Mouse (Mus musculus) midbrain, embryonic 16.5 days (tissue): ENCODE measurements at regions not wholly inside any gene's neighbourhood (a gene's known extent, or its start where the extent isn't known, plus 50 kb on each side); places are given as distances from the start of the nearest gene placed in this dataset.

Experiments
- ATAC-seq: fragments of 200-750 bp; cut with Nextera tagmentation; 2 replicates; pipeline ENCODE4 v1.8.0; 2017; ENCODE audit warnings: moderate TSS enrichment
- H3K27ac ChIP-seq: fragments of 300-500 bp; sonication (generic); 2 replicates; pipeline ENCODE4 v1.5.1; 2014; ENCODE audit warnings: mild to moderate bottlenecking, low read length, mixed read lengths
- H3K27me3 ChIP-seq: fragments of 300-500 bp; sonication (generic); 2 replicates; pipeline ENCODE4 v1.6.1; 2014; ENCODE audit warnings: low read depth, low read length, mixed read lengths; ENCODE audit not compliant: control insufficient read depth, insufficient read depth
- H3K36me3 ChIP-seq: fragments of 300-500 bp; sonication (generic); 2 replicates; pipeline ENCODE4 v1.6.1; 2014; ENCODE audit warnings: mild to moderate bottlenecking, low read length, moderate library complexity, mixed read lengths; ENCODE audit not compliant: control insufficient read depth, insufficient read depth
- H3K4me1 ChIP-seq: fragments of 300-500 bp; sonication (generic); 2 replicates; pipeline ENCODE4 v1.6.1; 2014; ENCODE audit warnings: mild to moderate bottlenecking, low read length, mixed read lengths; ENCODE audit not compliant: control insufficient read depth, insufficient read depth
- H3K4me2 ChIP-seq: fragments of 300-500 bp; sonication (generic); 2 replicates; pipeline ENCODE4 v1.6.1; 2014; ENCODE audit warnings: mild to moderate bottlenecking, low read length, mixed read lengths
- H3K4me3 ChIP-seq: fragments of 300-500 bp; sonication (generic); 2 replicates; pipeline ENCODE4 v1.5.1; 2014; ENCODE audit warnings: low read depth, mild to moderate bottlenecking, low read length, moderate library complexity, mixed read lengths
- H3K9ac ChIP-seq: fragments of 300-500 bp; sonication (generic); 2 replicates; pipeline ENCODE4 v1.6.1; 2014; ENCODE audit warnings: low read depth, low read length, mixed read lengths
- H3K9me3 ChIP-seq: fragments of 300-500 bp; sonication (generic); replicated peaks from 2 replicates; pipeline ENCODE4 v1.6.1; 2014; ENCODE audit warnings: mild to moderate bottlenecking, low read length, mixed read lengths; ENCODE audit not compliant: control insufficient read depth, poor library complexity, severe bottlenecking
- WGBS: fragments of 180-500 bp; shearing (Covaris S2); extraction: QIAGEN DNeasy Blood & Tissue Kit; methylation state at CpG from one replicate; pipeline ENCODE4 v1.1.7; 2014; 5-methylcytosine and 5-hydroxymethylcytosine counted together

DNA sequence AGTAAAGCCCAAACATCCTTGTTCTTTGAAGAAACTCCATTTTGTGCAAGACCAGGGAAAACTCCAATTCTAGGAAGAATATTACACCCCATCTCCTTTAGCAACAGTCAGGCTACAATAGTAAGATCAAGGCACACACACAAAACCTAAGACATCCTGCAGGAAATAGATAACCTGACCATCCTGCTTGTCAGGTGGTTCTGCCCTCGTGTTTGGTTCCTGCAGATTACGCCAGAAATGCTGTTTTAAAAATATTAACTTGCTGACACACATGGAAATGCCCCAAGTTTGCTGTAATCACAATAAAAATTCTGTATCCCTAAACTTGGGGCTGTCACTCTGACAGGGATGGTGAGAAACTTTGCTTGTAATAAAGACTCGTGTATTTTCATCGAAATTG is 251.6 kb downstream of the Kcnj3 start:
- Histone ChIP-seq H3K4me1 (no peaks in the 10 kb centered on the region), H3K4me2 (no peak overlapping the region), H3K27me3 (no peaks in the 10 kb centered on the region), H3K9me3 (no peaks in the 10 kb centered on the region), H3K36me3 (no peaks in the 10 kb centered on the region), H3K27ac (no peak overlapping the region), H3K4me3 (no peak overlapping the region), H3K9ac (no peak overlapping the region)
- WGBS: 95% methylated on average over 4 of the region's 4 CpGs
- ATAC-seq: no peak

DNA sequence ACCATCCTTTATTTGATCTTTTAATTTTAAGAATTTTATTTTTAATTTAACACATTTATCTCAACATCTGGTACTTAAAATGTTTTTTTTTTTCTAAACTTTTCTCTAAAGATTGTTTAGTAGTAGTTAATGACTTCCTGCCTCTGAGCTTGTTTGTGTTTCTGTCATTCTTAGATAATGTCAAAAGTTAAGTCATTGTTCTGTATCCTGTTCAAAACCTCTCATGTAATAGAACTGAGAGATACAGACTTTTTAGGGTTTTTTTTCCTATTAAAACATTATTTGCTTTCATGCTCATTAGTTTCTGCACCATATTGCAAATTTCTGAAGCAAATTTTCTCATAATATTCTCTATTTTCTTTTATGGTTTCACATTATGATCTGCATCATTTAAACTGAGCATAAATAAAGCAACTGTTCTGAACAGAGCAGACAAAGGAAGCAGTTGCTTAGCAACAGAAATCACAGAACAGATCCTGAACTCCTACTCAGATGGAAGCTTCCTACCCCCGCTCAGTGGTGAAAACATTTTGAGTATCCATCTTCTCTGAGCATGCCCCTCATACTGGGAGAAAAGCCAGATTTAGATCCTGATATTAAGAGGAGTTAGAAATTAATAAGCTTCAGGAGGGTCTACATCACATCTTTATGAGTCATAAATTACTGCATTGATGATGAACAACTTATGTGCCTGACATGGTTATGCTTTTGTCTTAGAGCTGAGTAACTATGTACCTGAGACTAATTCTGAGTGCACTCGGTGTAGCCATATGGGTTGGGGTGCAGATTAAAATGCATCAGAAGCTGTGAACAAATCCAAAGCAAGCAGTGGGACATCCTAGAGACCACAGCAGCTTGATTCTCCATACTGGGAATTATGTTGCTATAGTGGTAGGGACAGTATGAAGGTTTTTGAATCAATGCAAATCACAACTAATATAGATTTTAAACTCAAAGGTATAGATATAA is 257.4 kb downstream of the Kcnj3 start:
- H3K4me2 ChIP-seq: 0 out of 2 replicates have a peak overlapping the region, but pooled peaks have one; percentile 3
- H3K4me1 ChIP-seq: peaks cover 2% of the 10 kb centered on the region; the same call in 1 of the 2 replicates
- H3K9me3 ChIP-seq: no peaks in the 10 kb centered on the region
- H3K36me3 ChIP-seq: no peaks in the 10 kb centered on the region
- peak; percentile 98 for ATAC-seq
- no peak overlapping the region for H3K9ac ChIP-seq
- H3K27me3 ChIP-seq: no peaks in the 10 kb centered on the region
- no peak overlapping the region for H3K4me3 ChIP-seq
- H3K27ac ChIP-seq: peak overlapping the region; percentile 76
- 22% methylated on average over 2 of the region's 2 CpGs for WGBS

GRCm38 (mm10) chr2:55699705-55700104 is 263.9 kb downstream of the Kcnj3 start:
- Histone ChIP-seq H3K4me1 (no peaks in the 10 kb centered on the region), H3K4me2 (no peak overlapping the region), H3K36me3 (no peaks in the 10 kb centered on the region), H3K9ac (no peak overlapping the region), H3K9me3 (no peaks in the 10 kb centered on the region), H3K27ac (no peak overlapping the region), H3K27me3 (no peaks in the 10 kb centered on the region), H3K4me3 (no peak overlapping the region)
- ATAC-seq: no peak
- 100% methylated on average over 1 of the region's 1 CpGs for WGBS
